Mouse (Mus musculus) ES-E14 (cell line): ENCODE results near the gene Hoxc10.

Source experiments
- CHD2 ChIP-seq: IDR thresholded peaks from 2 replicates; pipeline ENCODE4 v1.6.1; 2014; ENCODE audit warnings: mild to moderate bottlenecking, low read depth, low read length, inconsistent platforms
- MAFK ChIP-seq: IDR thresholded peaks from 2 replicates; pipeline ENCODE4 v1.6.1; 2014; ENCODE audit warnings: mild to moderate bottlenecking, low read depth, low read length, inconsistent platforms; ENCODE audit not compliant: insufficient read depth
- ZC3H11A ChIP-seq: IDR thresholded peaks from 2 replicates; pipeline ENCODE4 v1.6.1; 2012; ENCODE audit warnings: low read depth, mild to moderate bottlenecking, inconsistent platforms, low read length, borderline replicate concordance
- ZNF384 ChIP-seq: IDR thresholded peaks from 2 replicates; pipeline ENCODE4 v1.6.1; 2012; ENCODE audit warnings: low read depth, low read length, inconsistent platforms

- TF ChIP-seq CHD2 (no peak), MAFK (no peak), ZC3H11A (no peak), ZNF384 (no peak)
These were observed 45.3 kb upstream of the Hoxc10 start, which contains the start of gene Hoxc13 for GRCm38 (mm10) chr15:102921053-102922011.
